Mouse (Mus musculus): ENCODE measurements around the gene Prkca. TPM values are rescaled to one million over a fixed set of nuclear protein-coding genes. Genes with fewer than 3 reads are reported as not detected.

Gene Prkca
- polyA plus RNA-seq, 1 experiment from 2014 or later: 7.8 TPM

- Histone ChIP-seq H3K9me3 (no peaks in the 10 kb centered on the region), H3K4me1 (replicated peaks) (peaks cover 33% of the 10 kb centered on the region), H3K4me3 (replicated peaks) (no peak overlapping the region), H3K4me2 (no peak overlapping the region), H3K36me3 (no peaks in the 10 kb centered on the region), H3K27ac (peak overlapping the region; percentile 35; the same call in 1 of the 2 replicates), H3K27me3 (peaks cover under 1% of the 10 kb centered on the region; the same call in 1 of the 2 replicates), H3K9ac (replicated peaks) (no peak overlapping the region)
- no peak for ATAC-seq (ENCODE audit: insufficient number of reproducible peaks, insufficient read depth, low FRiP score, low TSS enrichment, low read depth)
- 15% methylated on average over 5 of the region's 5 CpGs for WGBS
Measured at GRCm38 (mm10) chr11:108336445-108336844, 7.3 kb downstream of the Prkca start.

GRCm38 (mm10) chr11:108335536-108335935 is 8.2 kb downstream of the Prkca start:
- no peak overlapping the region for H3K4me2 ChIP-seq
- no peaks in the 10 kb centered on the region for H3K9me3 ChIP-seq
- H3K27me3 ChIP-seq: no peaks in the 10 kb centered on the region
- no peak overlapping the region for H3K4me3 ChIP-seq (replicated peaks)
- no peak overlapping the region for H3K27ac ChIP-seq
- no peak overlapping the region for H3K9ac ChIP-seq (replicated peaks)
- no peak for ATAC-seq (ENCODE audit: insufficient number of reproducible peaks, insufficient read depth, low FRiP score, low TSS enrichment, low read depth)
- H3K36me3 ChIP-seq: no peaks in the 10 kb centered on the region
- WGBS: 96% methylated on average over 4 of the region's 4 CpGs
- peaks cover 33% of the 10 kb centered on the region for H3K4me1 ChIP-seq (replicated peaks)

- H3K4me2 ChIP-seq: no peak overlapping the region
- no peaks in the 10 kb centered on the region for H3K27me3 ChIP-seq
- peaks cover 33% of the 10 kb centered on the region for H3K4me1 ChIP-seq (replicated peaks)
- 51% methylated on average over 3 of the region's 3 CpGs for WGBS
- H3K27ac ChIP-seq: peak overlapping the region; percentile 64; the same call in 1 of the 2 replicates
- ATAC-seq (ENCODE audit: insufficient number of reproducible peaks, insufficient read depth, low FRiP score, low TSS enrichment, low read depth): no peak
- H3K9me3 ChIP-seq: no peaks in the 10 kb centered on the region
- no peak overlapping the region for H3K4me3 ChIP-seq (replicated peaks)
- no peak overlapping the region for H3K9ac ChIP-seq (replicated peaks)
- H3K36me3 ChIP-seq: no peaks in the 10 kb centered on the region
Measured at GRCm38 (mm10) chr11:108334658-108335057, 9.1 kb downstream of the Prkca start.

- 0 out of 2 replicates have a peak, but pooled peaks have one; percentile 26 for ATAC-seq (ENCODE audit: insufficient number of reproducible peaks, insufficient read depth, low FRiP score, low TSS enrichment, low read depth)
Measured at GRCm38 (mm10) chr11:108333583-108334379, 9.9 kb downstream of the Prkca start.

GRCm38 (mm10) chr11:108333006-108333405 is 10.7 kb downstream of the Prkca start:
- 21% methylated on average over 5 of the region's 5 CpGs for WGBS
- Histone ChIP-seq H3K9me3 (no peaks in the 10 kb centered on the region), H3K4me2 (no peak overlapping the region), H3K9ac (replicated peaks) (no peak overlapping the region), H3K4me3 (replicated peaks) (no peak overlapping the region), H3K27ac (no peak overlapping the region), H3K27me3 (no peaks in the 10 kb centered on the region), H3K4me1 (replicated peaks) (peaks cover 33% of the 10 kb centered on the region), H3K36me3 (no peaks in the 10 kb centered on the region)
- no peak for ATAC-seq (ENCODE audit: insufficient number of reproducible peaks, insufficient read depth, low FRiP score, low TSS enrichment, low read depth)

More at GRCm38 (mm10) chr11:108333583-108334379, 9.9 kb downstream of the Prkca start:
- no peak overlapping the region for H3K4me3 ChIP-seq (replicated peaks)
- H3K27ac ChIP-seq: peak overlapping the region; percentile 64; the same call in 1 of the 2 replicates
- H3K27me3 ChIP-seq: no peaks in the 10 kb centered on the region
- WGBS: 47% methylated on average over 8 of the region's 8 CpGs
- H3K4me1 ChIP-seq (replicated peaks): peaks cover 33% of the 10 kb centered on the region
- no peaks in the 10 kb centered on the region for H3K36me3 ChIP-seq
- H3K9me3 ChIP-seq: no peaks in the 10 kb centered on the region
- no peak overlapping the region for H3K4me2 ChIP-seq
- H3K9ac ChIP-seq (replicated peaks): no peak overlapping the region

GRCm38 (mm10) chr11:108330818-108331217 is 12.9 kb downstream of the Prkca start:
- Histone ChIP-seq H3K4me1 (replicated peaks) (peaks cover 23% of the 10 kb centered on the region), H3K4me2 (no peak overlapping the region), H3K9ac (replicated peaks) (no peak overlapping the region), H3K27me3 (no peaks in the 10 kb centered on the region), H3K36me3 (no peaks in the 10 kb centered on the region), H3K4me3 (replicated peaks) (no peak overlapping the region), H3K27ac (no peak overlapping the region), H3K9me3 (no peaks in the 10 kb centered on the region)
- no peak for ATAC-seq (ENCODE audit: insufficient number of reproducible peaks, insufficient read depth, low FRiP score, low TSS enrichment, low read depth)
- WGBS: 85% methylated on average over 11 of the region's 11 CpGs

GRCm38 (mm10) chr11:108325943-108326342 is 17.8 kb downstream of the Prkca start:
- no peak overlapping the region for H3K9ac ChIP-seq (replicated peaks)
- no peaks in the 10 kb centered on the region for H3K27me3 ChIP-seq
- H3K27ac ChIP-seq: no peak overlapping the region
- 73% methylated on average over 8 of the region's 8 CpGs for WGBS
- no peaks in the 10 kb centered on the region for H3K4me1 ChIP-seq (replicated peaks)
- no peaks in the 10 kb centered on the region for H3K36me3 ChIP-seq
- H3K4me2 ChIP-seq: no peak overlapping the region
- H3K9me3 ChIP-seq: no peaks in the 10 kb centered on the region
- H3K4me3 ChIP-seq (replicated peaks): no peak overlapping the region
- no peak for ATAC-seq (ENCODE audit: insufficient number of reproducible peaks, insufficient read depth, low FRiP score, low TSS enrichment, low read depth)

GRCm38 (mm10) chr11:108322156-108322555 is 21.6 kb downstream of the Prkca start:
- WGBS: 86% methylated on average over 2 of the region's 2 CpGs
- Histone ChIP-seq H3K27me3 (no peaks in the 10 kb centered on the region), H3K27ac (no peak overlapping the region), H3K4me3 (replicated peaks) (no peak overlapping the region), H3K9ac (replicated peaks) (no peak overlapping the region), H3K4me1 (replicated peaks) (peaks cover 10% of the 10 kb centered on the region), H3K9me3 (no peaks in the 10 kb centered on the region), H3K4me2 (no peak overlapping the region), H3K36me3 (no peaks in the 10 kb centered on the region)
- ATAC-seq (ENCODE audit: insufficient number of reproducible peaks, insufficient read depth, low FRiP score, low TSS enrichment, low read depth): no peak

- Histone ChIP-seq H3K36me3 (no peaks in the 10 kb centered on the region), H3K27ac (no peak overlapping the region), H3K27me3 (no peaks in the 10 kb centered on the region), H3K9me3 (no peaks in the 10 kb centered on the region), H3K4me2 (no peak overlapping the region), H3K4me3 (replicated peaks) (no peak overlapping the region), H3K9ac (replicated peaks) (no peak overlapping the region), H3K4me1 (replicated peaks) (peaks cover 10% of the 10 kb centered on the region)
- no peak for ATAC-seq (ENCODE audit: insufficient number of reproducible peaks, insufficient read depth, low FRiP score, low TSS enrichment, low read depth)
- 89% methylated on average over 7 of the region's 7 CpGs for WGBS
Measured at GRCm38 (mm10) chr11:108320561-108320960, 23.2 kb downstream of the Prkca start.

GRCm38 (mm10) chr11:108319162-108319561 is 24.6 kb downstream of the Prkca start:
- no peaks in the 10 kb centered on the region for H3K36me3 ChIP-seq
- no peak for ATAC-seq (ENCODE audit: insufficient number of reproducible peaks, insufficient read depth, low FRiP score, low TSS enrichment, low read depth)

GRCm38 (mm10) chr11:108317878-108318277 is 25.9 kb downstream of the Prkca start:
- H3K4me3 ChIP-seq (replicated peaks): no peak overlapping the region

More at GRCm38 (mm10) chr11:108319162-108319561, 24.6 kb downstream of the Prkca start:
- no peak overlapping the region for H3K27ac ChIP-seq
- H3K27me3 ChIP-seq: no peaks in the 10 kb centered on the region
- 86% methylated on average over 11 of the region's 11 CpGs for WGBS
- H3K9me3 ChIP-seq: no peaks in the 10 kb centered on the region
- peaks cover 10% of the 10 kb centered on the region for H3K4me1 ChIP-seq (replicated peaks)
- H3K9ac ChIP-seq (replicated peaks): no peak overlapping the region
- no peak overlapping the region for H3K4me2 ChIP-seq
- H3K4me3 ChIP-seq (replicated peaks): no peak overlapping the region

More at GRCm38 (mm10) chr11:108317878-108318277, 25.9 kb downstream of the Prkca start:
- H3K4me1 ChIP-seq (replicated peaks): peaks cover 10% of the 10 kb centered on the region
- no peak overlapping the region for H3K27ac ChIP-seq
- H3K4me2 ChIP-seq: no peak overlapping the region
- no peak for ATAC-seq (ENCODE audit: insufficient number of reproducible peaks, insufficient read depth, low FRiP score, low TSS enrichment, low read depth)
- no peaks in the 10 kb centered on the region for H3K27me3 ChIP-seq
- no peaks in the 10 kb centered on the region for H3K9me3 ChIP-seq
- H3K9ac ChIP-seq (replicated peaks): no peak overlapping the region
- WGBS: 65% methylated on average over 6 of the region's 6 CpGs
- no peaks in the 10 kb centered on the region for H3K36me3 ChIP-seq

Measured in limb, embryonic 12.5 days (tissue).